19 mouse cellular contexts compared by ENCODE assay signal in the genomic region with DNA sequence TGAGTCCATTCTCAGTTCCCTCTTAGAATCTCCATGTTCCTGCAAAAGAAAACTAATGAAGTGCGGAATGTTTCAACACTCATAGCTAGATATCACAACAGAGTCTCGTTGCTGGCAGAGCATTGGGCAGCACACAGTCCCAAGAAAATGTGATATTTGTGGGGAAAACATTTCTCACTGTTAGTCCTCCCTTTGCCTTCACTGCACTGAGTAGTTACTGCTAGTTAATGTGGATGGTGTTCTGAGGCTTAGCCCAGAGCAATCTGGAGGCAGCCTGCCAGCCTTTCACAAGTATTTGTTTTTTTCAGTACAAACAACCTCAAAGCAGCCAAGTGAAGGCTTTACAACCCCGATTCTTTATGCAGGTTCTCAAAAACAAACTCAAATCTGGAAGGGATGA.
DNase-seq lines count a peak whose midpoint lies in the region; ATAC-seq lines count a peak whose summit lies in the region.
"Had no signal": no experiment of that assay in that cellular context is flagged by ENCODE, and none has a peak within 500 bp of the region (broad histone marks: within the 10 kb centered on the region; RNA-seq: fewer than 3 reads in every experiment).

No protein-coding gene starts in this region.

- H3K36me3 ChIP-seq in forebrain, embryonic 16.5 days (ENCODE audit: control insufficient read depth, insufficient read depth) = no peaks in the 10 kb centered on the region
- no peaks in the 10 kb centered on the region for H3K36me3 ChIP-seq in forebrain, embryonic 11.5 days (ENCODE audit: control insufficient read depth, insufficient read depth, low read length)
- no peaks in the 10 kb centered on the region for H3K36me3 ChIP-seq in lung, embryonic 16.5 days (ENCODE audit: control insufficient read depth, insufficient read depth, low read length)
- H3K36me3 ChIP-seq: embryonic facial prominence, embryonic 10.5 days; hindbrain, embryonic 13.5 days; intestine, embryonic 15.5 days; midbrain, embryonic 15.5 days had no signal

- no peaks in the 10 kb centered on the region for H3K27me3 ChIP-seq in forebrain, embryonic 16.5 days (replicated peaks; ENCODE audit: control insufficient read depth, insufficient read depth, low read length)
- H3K27me3 ChIP-seq in forebrain, embryonic 11.5 days (ENCODE audit: control insufficient read depth, insufficient read depth, low read length) = no peaks in the 10 kb centered on the region
- no peaks in the 10 kb centered on the region for H3K27me3 ChIP-seq in lung, embryonic 16.5 days (ENCODE audit: control insufficient read depth, insufficient read depth, low read depth, low read length)
- H3K27me3 ChIP-seq: CH12.LX; hindbrain, embryonic 13.5 days; intestine, embryonic 15.5 days; midbrain, embryonic 15.5 days had no signal

- 0 out of 2 replicates have a peak, but pooled peaks cover 5% of the 10 kb centered on the region for H3K4me1 ChIP-seq in forebrain, embryonic 16.5 days (replicated peaks; ENCODE audit: control insufficient read depth, insufficient read depth, low read length)
- no peaks in the 10 kb centered on the region for H3K4me1 ChIP-seq in forebrain, embryonic 11.5 days (replicated peaks; ENCODE audit: control insufficient read depth, insufficient read depth, low read length)
- H3K4me1 ChIP-seq in lung, embryonic 16.5 days (replicated peaks; ENCODE audit: control insufficient read depth, insufficient read depth, low read length) = peaks cover 15% of the 10 kb centered on the region
- H3K4me1 ChIP-seq: embryonic facial prominence, embryonic 10.5 days; hindbrain, embryonic 13.5 days; intestine, embryonic 15.5 days; megakaryocyte, embryonic 14.5 days; midbrain, embryonic 15.5 days had no signal

- no peak overlapping the region for H3K4me2 ChIP-seq in forebrain, embryonic 16.5 days (ENCODE audit: low read length)
- no peak overlapping the region for H3K4me2 ChIP-seq in forebrain, embryonic 11.5 days (ENCODE audit: low read depth, low read length, severe bottlenecking)
- H3K4me2 ChIP-seq in lung, embryonic 16.5 days (ENCODE audit: low read depth, low read length) = no peak overlapping the region
- H3K4me2 ChIP-seq: hindbrain, embryonic 13.5 days; intestine, embryonic 15.5 days; midbrain, embryonic 15.5 days had no signal

- 0 out of 2 replicates have a peak, but pooled peaks have one; percentile 36 for ATAC-seq in forebrain, embryonic 16.5 days
- no peak for ATAC-seq in forebrain, embryonic 11.5 days (replicated peaks; ENCODE audit: low FRiP score)
- peak; percentile 62 for ATAC-seq in lung, embryonic 16.5 days (ENCODE audit: low read depth)
- ATAC-seq: intestine, embryonic 15.5 days; midbrain, embryonic 15.5 days had no signal

- no peak overlapping the region for H3K9ac ChIP-seq in forebrain, embryonic 16.5 days (replicated peaks; ENCODE audit: low read depth, low read length)
- H3K9ac ChIP-seq in forebrain, embryonic 11.5 days (ENCODE audit: low read length) = no peak overlapping the region
- no peak overlapping the region for H3K9ac ChIP-seq in lung, embryonic 16.5 days (ENCODE audit: low read length)
- H3K9ac ChIP-seq: hindbrain, embryonic 13.5 days; intestine, embryonic 15.5 days; liver, embryonic 14.5 days; midbrain, embryonic 15.5 days had no signal

- H3K4me3 ChIP-seq in forebrain, embryonic 16.5 days (replicated peaks; ENCODE audit: low read length) = no peak overlapping the region
- no peak overlapping the region for H3K4me3 ChIP-seq in forebrain, embryonic 11.5 days (ENCODE audit: low read depth, low read length)
- H3K4me3 ChIP-seq in lung, embryonic 16.5 days (ENCODE audit: low read length) = no peak overlapping the region
- H3K4me3 ChIP-seq: embryonic facial prominence, embryonic 10.5 days; heart, adult 2 months; hindbrain, embryonic 13.5 days; intestine, embryonic 15.5 days; megakaryocyte, embryonic 14.5 days; midbrain, embryonic 15.5 days had no signal

- no peak overlapping the region for H3K27ac ChIP-seq in forebrain, embryonic 16.5 days (ENCODE audit: low read length)
- no peak overlapping the region for H3K27ac ChIP-seq in forebrain, embryonic 11.5 days (ENCODE audit: low read depth, low read length)
- peak overlapping the region; percentile 55; the same call in 1 of the 2 replicates for H3K27ac ChIP-seq in lung, embryonic 16.5 days (ENCODE audit: low read length)
- H3K27ac ChIP-seq: embryonic facial prominence, embryonic 10.5 days; heart, adult 2 months; hindbrain, embryonic 13.5 days; intestine, embryonic 15.5 days; kidney, postnatal 0 days; liver, embryonic 14.5 days; midbrain, embryonic 15.5 days had no signal

- no peaks in the 10 kb centered on the region for H3K9me3 ChIP-seq in forebrain, embryonic 16.5 days (ENCODE audit: control insufficient read depth, low read length)
- no peaks in the 10 kb centered on the region for H3K9me3 ChIP-seq in forebrain, embryonic 11.5 days (ENCODE audit: control insufficient read depth, low read length)
- H3K9me3 ChIP-seq in lung, embryonic 16.5 days (ENCODE audit: control insufficient read depth, low read length) = no peaks in the 10 kb centered on the region
- H3K9me3 ChIP-seq: embryonic facial prominence, embryonic 10.5 days; hindbrain, embryonic 13.5 days; intestine, embryonic 15.5 days; midbrain, embryonic 15.5 days had no signal

- no peak for DNase-seq in forebrain, embryonic 11.5 days (ENCODE audit: low spot score)
- DNase-seq in kidney, postnatal 4 days = peak; percentile 13 to 35
- no peak for DNase-seq in kidney, adult 18-20 months
- DNase-seq in adipocyte (ENCODE audit: low spot score) = peak; percentile 66
- DNase-seq in natural killer cell, adult 2 months (ENCODE audit: low spot score in 2 of 2) = no peak
- DNase-seq in cerebellum, adult 8-10 months = no peak
- DNase-seq: adrenal gland, adult 8-10 months; cerebellum, adult 18-20 months had no signal

- 54% methylated on average over 3 of the region's 3 CpGs for WGBS in forebrain, embryonic 16.5 days
- 83% methylated on average over 3 of the region's 3 CpGs for WGBS in forebrain, embryonic 11.5 days
- 35% methylated on average over 3 of the region's 3 CpGs for WGBS in lung, embryonic 16.5 days

Comparison
In these comparisons a context has a peak if more than half of its experiments do, and no peak if none do; other contexts are left out.
1. DNase-seq: peak in kidney, postnatal 4 days (2 of 2) and adipocyte (single experiment); none in forebrain, embryonic 11.5 days (single experiment), kidney, adult 18-20 months (single experiment), natural killer cell, adult 2 months (0 of 2) and cerebellum, adult 8-10 months (single experiment).